Mouse (Mus musculus) hindbrain, postnatal 0 days (tissue): ENCODE results near the gene Fam122a. TPM values are rescaled to one million over a fixed set of nuclear protein-coding genes. Genes with fewer than 3 reads are reported as not detected.
A peak's percentile ranks its signal among the peaks of the same experiment; 100 is the strongest.

Experiments
- ATAC-seq: fragments of 200-750 bp; cut with Nextera tagmentation; 2 replicates; pipeline ENCODE4 v1.8.0; 2017; ENCODE audit warnings: mild to moderate bottlenecking, moderate TSS enrichment, moderate library complexity
- DNase-seq: peaks from one replicate; pipeline ENCODE4 v3.0.0-alpha.2; 2015; ENCODE audit warnings: low spot score
- H3K27ac ChIP-seq: fragments of 300-500 bp; sonication (generic); 2 replicates; pipeline ENCODE4 v1.5.1; 2014; ENCODE audit warnings: mild to moderate bottlenecking
- H3K27me3 ChIP-seq: fragments of 300-500 bp; sonication (generic); 2 replicates; pipeline ENCODE4 v1.6.1; 2014; ENCODE audit warnings: low read length, mixed read lengths; ENCODE audit not compliant: insufficient read depth
- H3K36me3 ChIP-seq: fragments of 300-500 bp; sonication (generic); 2 replicates; pipeline ENCODE4 v1.6.1; 2014; ENCODE audit warnings: low read length, mixed read lengths; ENCODE audit not compliant: insufficient read depth
- H3K4me1 ChIP-seq: fragments of 300-500 bp; sonication (generic); 2 replicates; pipeline ENCODE4 v1.6.1; 2014; ENCODE audit warnings: antibody characterized with exemption, low read length, mixed read lengths; ENCODE audit not compliant: insufficient read depth
- H3K4me2 ChIP-seq: fragments of 300-500 bp; sonication (generic); 2 replicates; pipeline ENCODE4 v1.6.1; 2014; ENCODE audit warnings: low read depth, mild to moderate bottlenecking, low read length, moderate library complexity, mixed read lengths
- H3K4me3 ChIP-seq: fragments of 300-500 bp; sonication (generic); 2 replicates; pipeline ENCODE4 v1.5.1; 2014; ENCODE audit warnings: low read length
- H3K9ac ChIP-seq: fragments of 300-500 bp; sonication (generic); replicated peaks from 2 replicates; pipeline ENCODE4 v1.6.1; 2014; ENCODE audit warnings: mild to moderate bottlenecking, low read length, moderate library complexity, mixed read lengths
- H3K9me3 ChIP-seq: fragments of 300-500 bp; sonication (generic); 2 replicates; pipeline ENCODE4 v1.6.1; 2016; ENCODE audit warnings: low read length, mixed read lengths
- CTCF ChIP-seq: IDR thresholded peaks from 2 replicates; pipeline ENCODE4 v1.5.1; 2016; ENCODE audit warnings: antibody characterized with exemption, control low read depth, low read depth
- WGBS: fragments of 180-500 bp; shearing (Covaris S2); extraction: QIAGEN DNeasy Blood & Tissue Kit; methylation state at CpG from one replicate; pipeline ENCODE4 v1.1.7; 2014; 5-methylcytosine and 5-hydroxymethylcytosine counted together
- polyA plus RNA-seq: library from polyadenylated mRNA; unstranded; fragments of >200 nt; fragmentation: Nextera tagmentation; extraction: Ambion mirVana; gene quantifications from 2 replicates; pipeline ENCODE4 v1.2.1, GENCODE M21; 2015
- total RNA-seq: library from RNA; depleted of rRNA; stranded (reverse); fragments of >200 nt; gene quantifications from 2 replicates; pipeline ENCODE4 v1.2.3, GENCODE M21; 2014; rRNA removed

Gene Fam122a
- 17.0 and 21.0 TPM in 2 replicates for total RNA-seq
- 58.4 and 59.0 TPM in 2 replicates for polyA plus RNA-seq

DNA sequence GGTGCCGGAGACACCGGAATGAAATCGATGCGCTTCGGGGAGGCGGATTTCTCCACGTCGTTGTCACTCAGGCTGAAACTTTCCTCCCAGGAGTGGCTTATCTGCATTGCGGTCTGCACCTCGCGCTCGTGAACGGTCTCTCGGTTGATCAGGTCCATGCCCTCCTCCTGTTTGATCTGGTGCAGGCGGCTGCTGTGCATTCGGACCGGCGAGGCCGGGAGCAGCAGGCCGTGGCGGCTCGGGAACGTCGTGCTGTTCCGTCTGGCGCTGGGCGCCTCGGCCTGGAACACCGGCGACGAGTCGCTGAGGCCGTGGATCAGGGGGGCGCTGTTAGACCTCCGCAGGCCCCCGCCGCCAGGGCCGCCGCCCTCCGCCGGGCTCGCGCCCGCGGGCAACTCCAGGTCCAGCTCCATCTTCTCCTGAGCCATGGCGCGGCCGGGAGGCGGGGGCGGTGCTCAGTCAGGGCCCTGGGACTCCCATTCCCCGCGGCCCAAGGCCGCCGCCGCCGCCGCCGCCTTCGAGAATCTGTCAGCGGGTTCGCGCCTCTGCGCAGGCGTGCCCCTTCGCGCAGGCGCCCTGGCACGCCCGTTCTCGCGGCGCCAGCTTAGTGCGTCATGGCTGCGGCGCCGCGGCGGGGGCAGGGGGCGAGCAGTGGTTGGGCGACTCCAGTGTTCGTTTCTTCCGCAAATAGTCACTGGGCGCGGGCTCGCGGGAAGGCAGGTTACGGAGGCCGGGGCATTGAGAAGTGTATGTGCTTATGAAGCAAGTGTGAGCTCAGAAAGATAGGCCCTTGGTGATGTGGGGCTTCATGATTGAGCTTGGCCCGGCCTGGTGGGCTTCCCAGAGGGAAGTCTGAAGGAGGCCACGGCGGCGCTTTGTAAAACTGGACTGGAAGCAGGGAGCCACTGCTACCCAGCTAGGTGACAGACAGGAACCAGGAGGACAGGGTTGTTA, at the start of gene Fam122a:
Fam122a (minus strand) TSS at position 428 of the 954 bp plus-strand sequence.
- peak within 1 kb of the TSS; percentile 87 for H3K27ac ChIP-seq
- WGBS, result under 1% methylated on average over 71 of the region's 92 CpGs
- H3K9ac ChIP-seq, result peak within 1 kb of the TSS; percentile 92
- ATAC-seq, result peak; percentile 99
- H3K27me3 ChIP-seq, result no peaks in the 10 kb centered on the region
- peak within 1 kb of the TSS; percentile 72 for H3K4me3 ChIP-seq
- TF ChIP-seq CTCF, result peak; percentile 15; the same call in 1 of the 2 replicates
- peaks cover 6% of the 10 kb centered on the region; the same call in 1 of the 2 replicates for H3K4me1 ChIP-seq
- H3K36me3 ChIP-seq, result no peaks in the 10 kb centered on the region
- peak; percentile 97 for DNase-seq
- peak within 1 kb of the TSS; percentile 90 for H3K4me2 ChIP-seq
- H3K9me3 ChIP-seq, result no peaks in the 10 kb centered on the region

- no peaks in the 10 kb centered on the region for H3K36me3 ChIP-seq
- peak; percentile 74 for ATAC-seq
- no peak overlapping the region for H3K4me3 ChIP-seq
- H3K27me3 ChIP-seq, result no peaks in the 10 kb centered on the region
- H3K9ac ChIP-seq, result no peak overlapping the region
- no peaks in the 10 kb centered on the region for H3K4me1 ChIP-seq
- no peak overlapping the region for H3K27ac ChIP-seq
- no peak for TF ChIP-seq CTCF
- H3K9me3 ChIP-seq, result no peaks in the 10 kb centered on the region
- H3K4me2 ChIP-seq, result no peak overlapping the region
- DNase-seq, result peak; percentile 61
- 67% methylated on average over 15 of the region's 15 CpGs for WGBS
These were observed 46.5 kb upstream of the Fam122a start for GRCm38 (mm10) chr19:24523476-24524313.

DNA sequence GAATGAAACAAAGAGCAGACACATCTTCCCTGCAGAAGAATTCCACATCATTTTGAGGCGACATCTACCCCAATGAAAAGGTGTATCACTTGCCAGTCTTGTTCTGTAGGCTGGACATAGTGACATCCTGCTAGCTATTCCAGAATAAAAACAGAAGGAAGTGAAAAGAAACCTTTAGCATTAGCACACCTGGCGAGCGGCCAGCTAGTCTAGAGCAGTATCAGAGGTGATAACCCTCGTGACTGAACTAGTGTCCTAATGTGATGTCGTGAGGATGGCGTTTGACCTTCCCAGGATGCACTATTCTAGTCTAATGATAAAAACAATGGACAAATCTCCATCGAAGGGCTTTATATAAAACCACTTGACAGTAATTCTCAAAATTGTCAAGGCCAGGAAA, 44.8 kb upstream of the Fam122a start:
- no peak for ATAC-seq
- no peak overlapping the region for H3K4me2 ChIP-seq
- H3K36me3 ChIP-seq, result no peaks in the 10 kb centered on the region
- no peak for TF ChIP-seq CTCF
- DNase-seq, result no peak
- H3K9me3 ChIP-seq, result no peaks in the 10 kb centered on the region
- no peaks in the 10 kb centered on the region for H3K27me3 ChIP-seq
- H3K27ac ChIP-seq, result no peak overlapping the region
- WGBS, result 90% methylated on average over 7 of the region's 7 CpGs
- H3K4me1 ChIP-seq, result no peaks in the 10 kb centered on the region
- H3K9ac ChIP-seq, result no peak overlapping the region
- no peak overlapping the region for H3K4me3 ChIP-seq

GRCm38 (mm10) chr19:24521146-24521545, 44.0 kb upstream of the Fam122a start:
- Histone ChIP-seq H3K36me3 (no peaks in the 10 kb centered on the region), H3K27ac (no peak overlapping the region), H3K9ac (no peak overlapping the region), H3K9me3 (no peaks in the 10 kb centered on the region), H3K27me3 (no peaks in the 10 kb centered on the region), H3K4me1 (no peaks in the 10 kb centered on the region), H3K4me3 (no peak overlapping the region), H3K4me2 (no peak overlapping the region)
- WGBS, result 91% methylated on average over 9 of the region's 9 CpGs
- DNase-seq (no peak), ATAC-seq (no peak)
- no peak for TF ChIP-seq CTCF

DNA sequence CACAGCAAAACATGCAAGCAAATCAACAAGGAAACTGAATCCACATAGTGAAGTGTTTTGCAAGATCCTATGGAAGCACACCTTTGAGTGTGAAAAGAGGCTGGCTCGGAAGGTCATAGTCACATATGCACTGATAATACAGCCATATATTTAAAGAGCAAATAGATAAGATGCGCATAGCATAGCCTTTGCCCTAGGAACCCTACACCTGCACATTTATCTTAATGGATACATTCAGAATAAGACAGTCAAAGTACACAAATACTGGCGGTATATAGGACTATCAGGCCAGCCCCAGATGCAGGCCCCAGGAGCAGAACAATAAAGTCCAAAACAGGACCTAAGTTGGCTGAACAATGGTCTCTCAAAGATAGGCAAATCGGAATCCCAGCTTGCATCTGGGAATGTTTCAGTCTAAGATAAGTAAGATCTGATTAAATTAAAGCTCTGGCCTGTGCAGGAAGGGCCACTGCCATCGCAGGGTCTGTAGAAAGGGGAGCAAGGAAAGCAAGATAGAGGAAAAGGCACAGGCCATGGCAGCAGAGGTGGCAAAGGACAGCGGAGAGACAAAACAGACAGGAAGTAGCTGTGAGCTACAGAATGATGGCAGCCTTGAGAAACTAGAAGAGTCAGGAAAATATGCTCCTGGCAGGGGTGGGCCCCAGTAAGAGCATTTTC, 42.7 kb upstream of the Fam122a start:
- H3K27ac ChIP-seq, result no peak overlapping the region

DNA sequence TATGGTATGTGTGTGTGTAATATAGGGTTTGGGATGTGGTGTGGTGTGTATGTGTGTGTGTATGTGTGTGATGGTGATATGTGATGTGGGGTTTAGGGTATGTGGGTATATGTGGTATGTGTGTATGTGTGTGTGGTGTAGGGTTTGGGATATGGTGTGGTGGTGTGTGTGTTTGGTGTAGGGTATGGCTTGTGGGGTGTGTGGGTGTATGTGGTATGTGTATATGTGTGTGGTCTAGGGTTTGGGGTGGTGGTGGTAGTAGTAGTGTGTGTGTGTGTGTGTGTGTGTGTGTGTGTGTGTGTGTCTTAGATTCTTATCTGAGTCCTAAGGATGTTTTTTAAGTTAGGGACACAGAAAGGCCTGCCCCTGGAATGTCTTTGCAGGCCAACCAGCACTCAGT, 41.2 kb upstream of the Fam122a start:
- no peak for ATAC-seq
- no peak for DNase-seq
- Histone ChIP-seq H3K36me3 (no peaks in the 10 kb centered on the region), H3K27me3 (no peaks in the 10 kb centered on the region), H3K4me3 (no peak overlapping the region), H3K9me3 (no peaks in the 10 kb centered on the region), H3K4me2 (no peak overlapping the region), H3K9ac (no peak overlapping the region), H3K27ac (no peak overlapping the region), H3K4me1 (no peaks in the 10 kb centered on the region)
- no peak for TF ChIP-seq CTCF

More for the DNA sequence above, 42.7 kb upstream of the Fam122a start:
- Histone ChIP-seq H3K27me3 (no peaks in the 10 kb centered on the region), H3K36me3 (no peaks in the 10 kb centered on the region), H3K4me1 (no peaks in the 10 kb centered on the region), H3K4me3 (no peak overlapping the region), H3K9me3 (no peaks in the 10 kb centered on the region), H3K9ac (no peak overlapping the region), H3K4me2 (no peak overlapping the region)
- no peak for TF ChIP-seq CTCF
- DNase-seq (no peak), ATAC-seq (no peak)
- WGBS, result 94% methylated on average over 6 of the region's 6 CpGs
